Mouse (Mus musculus): ENCODE measurements around the gene Tmbim6.
A peak's percentile ranks its signal among the peaks of the same experiment; 100 is the strongest.

The Tmbim6 gene

DNA sequence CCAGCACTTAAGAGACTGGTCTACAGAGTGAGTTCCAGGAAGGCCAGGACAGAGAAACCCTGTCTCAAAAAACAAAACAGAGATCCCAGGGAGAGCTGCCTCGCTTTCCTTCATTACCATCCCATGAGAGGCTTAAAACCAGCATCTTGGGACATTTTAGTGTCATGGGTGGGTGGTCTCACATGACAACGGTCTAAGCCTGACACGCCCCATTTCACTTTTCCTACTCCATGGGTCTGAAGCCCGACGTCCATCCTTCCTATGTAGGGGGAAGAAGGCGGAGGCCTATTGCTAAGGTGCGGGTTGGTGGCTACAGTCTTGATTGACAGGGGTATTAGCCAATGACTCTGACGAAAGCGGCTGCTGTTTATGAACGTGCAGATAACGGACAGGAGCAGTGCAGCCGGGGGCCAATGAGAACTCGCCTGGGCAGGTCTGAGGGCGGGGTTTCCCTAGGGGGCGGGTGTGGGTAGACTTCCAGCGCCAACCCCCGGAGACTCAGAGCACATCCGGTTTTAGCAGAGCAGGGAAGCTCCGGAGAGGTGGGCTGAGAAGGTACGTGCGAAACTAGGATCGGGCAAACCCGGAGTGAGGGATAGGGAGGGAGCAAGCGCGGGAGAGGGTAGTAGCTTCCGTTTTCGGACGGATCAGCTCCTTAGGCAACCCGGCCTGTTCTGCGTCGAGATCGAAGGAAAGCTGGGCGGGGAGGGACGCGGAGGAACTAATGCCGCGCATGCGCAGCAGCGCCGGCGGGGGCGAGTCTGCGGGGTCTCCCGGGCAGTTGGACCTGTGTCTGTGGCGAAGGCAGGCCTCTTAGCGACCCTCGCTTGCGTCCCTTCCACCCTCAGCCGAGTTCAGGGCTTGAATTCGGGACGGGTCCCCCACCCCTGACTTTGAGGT lies at the start of gene Tmbim6:
Gene Tmbim6 (plus strand): TSS at position 397 of the 900 bp plus-strand sequence.
- DNase-seq (ENCODE audit: low spot score in 2 of 2) = peak; percentile 100

- DNase-seq (ENCODE audit: low spot score in 2 of 2) = peak; percentile 80 to 84
Observed at GRCm38 (mm10) chr15:99343414-99344147, 49.1 kb upstream of the Tmbim6 start.

DNA sequence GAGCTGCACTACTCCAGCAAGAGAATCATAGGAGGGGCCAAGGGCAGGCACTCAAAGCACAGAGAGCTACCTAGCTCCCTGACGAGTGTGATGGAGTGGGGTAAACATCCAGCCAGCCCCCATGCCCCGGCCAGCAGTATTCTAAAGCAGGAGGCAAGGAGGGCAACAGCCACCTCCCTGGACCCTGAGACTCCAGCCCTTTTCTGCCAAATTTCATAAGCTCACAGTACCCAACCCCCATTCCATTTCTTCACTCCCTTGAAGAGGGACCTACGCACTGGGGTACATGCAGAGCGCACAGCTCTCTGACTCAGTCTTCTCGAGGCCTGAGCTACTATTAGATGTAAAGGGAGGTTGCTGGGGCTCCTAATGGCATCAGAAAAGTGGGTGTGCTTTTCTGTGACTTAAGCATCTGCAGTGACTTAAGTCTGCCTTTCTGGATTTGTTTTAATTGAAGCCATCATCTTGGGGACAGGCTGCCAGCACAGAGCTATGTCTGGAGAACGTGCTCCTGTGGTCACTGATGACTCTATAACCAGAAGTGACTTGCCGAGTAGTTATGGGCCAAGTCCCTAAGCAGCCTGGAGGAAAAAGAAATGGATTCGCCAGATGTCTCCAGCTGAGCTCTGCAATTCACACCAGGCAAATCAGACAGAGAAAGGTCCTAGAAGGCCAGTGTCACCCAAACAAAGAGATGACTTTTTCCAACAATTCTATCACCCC lies 48.4 kb upstream of the Tmbim6 start:
- DNase-seq (ENCODE audit: low spot score in 2 of 2) = peak; percentile 81 to 87

- no peak for DNase-seq (ENCODE audit: low spot score in 2 of 2)
Observed at GRCm38 (mm10) chr15:99344961-99345360, 47.7 kb upstream of the Tmbim6 start.

GRCm38 (mm10) chr15:99351610-99352009 lies 41.1 kb upstream of the Tmbim6 start:
- DNase-seq (ENCODE audit: low spot score in 2 of 2) = no peak

DNA sequence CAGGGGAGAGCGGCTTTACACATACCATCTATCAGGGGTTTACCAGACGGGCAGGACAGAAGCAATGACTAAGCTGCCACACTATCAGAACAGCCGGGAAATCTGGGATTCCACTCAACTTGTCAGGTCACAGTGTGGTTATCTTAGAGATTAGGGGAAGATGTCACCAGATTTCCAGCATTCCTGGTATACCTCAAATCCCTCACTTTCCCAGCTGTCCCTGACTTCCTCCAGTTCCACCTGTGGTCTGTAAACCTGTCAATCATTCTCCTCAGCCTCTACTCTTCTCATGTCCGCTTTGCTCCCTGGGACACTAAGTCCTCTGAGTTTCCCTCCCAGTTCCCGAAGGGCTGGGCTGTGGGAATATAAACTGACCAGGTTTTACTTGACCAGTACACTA lies 40.4 kb upstream of the Tmbim6 start:
- DNase-seq (ENCODE audit: low spot score in 2 of 2) = no peak

GRCm38 (mm10) chr15:99355660-99356059 lies 37.0 kb upstream of the Tmbim6 start:
- DNase-seq (ENCODE audit: low spot score in 2 of 2) = no peak

DNA sequence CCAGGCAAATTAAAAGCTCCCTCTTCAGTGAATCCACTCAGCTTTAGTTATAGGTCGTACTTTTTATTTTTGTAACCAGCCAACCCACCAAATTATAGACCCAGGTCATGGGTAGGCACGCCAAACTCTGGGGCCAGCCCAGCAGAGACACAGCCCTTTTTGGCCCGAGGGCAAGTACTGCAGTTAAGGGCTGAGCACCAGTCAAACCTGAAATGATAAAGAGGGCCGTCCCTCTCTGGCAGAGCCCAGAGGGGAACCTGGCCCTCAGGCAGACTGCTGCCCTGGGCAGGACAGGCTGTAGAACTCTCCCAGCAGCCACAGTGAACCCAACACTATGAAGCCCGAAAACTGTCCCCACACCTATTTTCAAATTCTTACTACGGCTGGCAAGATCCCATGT lies 36.2 kb upstream of the Tmbim6 start:
- DNase-seq (ENCODE audit: low spot score in 2 of 2) = no peak

- DNase-seq (ENCODE audit: low spot score in 2 of 2) = no peak
Observed at GRCm38 (mm10) chr15:99358952-99359351, 33.7 kb upstream of the Tmbim6 start.

GRCm38 (mm10) chr15:99364022-99364530 lies 28.6 kb upstream of the Tmbim6 start:
- no peak for DNase-seq (ENCODE audit: low spot score in 2 of 2)

DNA sequence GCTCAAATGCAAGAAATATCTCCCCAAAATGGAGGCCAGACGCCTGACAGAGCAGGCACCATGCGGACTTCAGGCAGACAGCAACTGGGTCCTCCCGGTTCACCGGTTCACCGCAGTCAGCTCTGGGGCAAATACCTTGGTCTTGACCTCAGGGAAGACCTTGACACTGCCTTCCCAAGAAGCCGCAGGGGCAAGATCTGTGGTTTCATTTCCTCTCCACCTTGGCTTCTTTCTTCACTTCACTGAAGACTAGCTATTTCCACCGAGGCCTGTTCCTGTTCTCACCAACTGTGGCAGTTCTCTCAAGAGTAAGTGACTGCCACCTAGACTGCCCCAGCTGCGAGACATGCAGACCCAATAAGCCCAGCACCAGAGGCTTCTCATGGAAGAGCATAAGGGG lies 27.8 kb upstream of the Tmbim6 start:
- no peak for DNase-seq (ENCODE audit: low spot score in 2 of 2)

GRCm38 (mm10) chr15:99368583-99369266 lies 24.0 kb upstream of the Tmbim6 start:
- DNase-seq (ENCODE audit: low spot score in 2 of 2) = no peak

DNA sequence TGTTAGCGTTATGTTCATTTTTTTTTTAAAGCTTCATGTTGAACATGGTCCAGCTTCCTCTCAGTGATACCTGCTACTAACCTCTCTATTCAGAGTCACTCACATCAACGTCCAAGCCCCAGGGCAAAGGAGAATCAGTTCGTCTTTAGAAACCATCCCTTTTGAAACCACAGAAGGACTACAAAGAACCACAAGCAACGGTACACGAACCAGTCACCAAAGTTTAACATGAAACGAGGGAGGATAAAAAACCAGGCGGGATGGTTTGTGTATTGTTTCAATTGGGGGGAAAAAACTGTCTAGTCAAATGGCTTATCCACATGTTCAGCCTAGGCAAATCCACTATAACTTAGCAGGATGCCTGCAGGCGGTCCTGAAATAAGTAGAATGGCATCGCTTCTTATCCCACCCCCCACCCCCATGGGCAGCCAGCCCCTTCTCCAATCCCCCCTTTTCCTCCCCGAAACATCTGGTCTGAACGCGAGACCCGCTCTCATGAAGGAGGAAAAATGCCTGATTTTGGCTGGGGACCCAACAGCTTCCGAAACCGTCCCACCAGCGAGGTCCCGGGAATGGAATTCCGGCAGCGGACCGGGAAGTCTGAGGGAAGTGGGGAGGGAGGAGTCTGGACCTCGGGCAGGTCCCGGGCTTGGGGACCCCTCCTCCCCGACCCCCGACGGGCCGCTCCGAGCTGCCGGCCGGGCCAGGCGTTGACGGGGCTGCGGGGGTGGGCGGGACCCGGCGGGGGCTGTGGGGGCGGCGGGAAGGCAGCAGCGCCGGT lies 23.1 kb upstream of the Tmbim6 start:
- DNase-seq (ENCODE audit: low spot score in 2 of 2) = peak; percentile 44 to 71

GRCm38 (mm10) chr15:99370259-99370691 lies 22.4 kb upstream of the Tmbim6 start, which contains the start of gene Fmnl3:
Gene Fmnl3 (minus strand): TSS chr15:99370482.
- peak; percentile 90 to 95 for DNase-seq (ENCODE audit: low spot score in 2 of 2)

DNA sequence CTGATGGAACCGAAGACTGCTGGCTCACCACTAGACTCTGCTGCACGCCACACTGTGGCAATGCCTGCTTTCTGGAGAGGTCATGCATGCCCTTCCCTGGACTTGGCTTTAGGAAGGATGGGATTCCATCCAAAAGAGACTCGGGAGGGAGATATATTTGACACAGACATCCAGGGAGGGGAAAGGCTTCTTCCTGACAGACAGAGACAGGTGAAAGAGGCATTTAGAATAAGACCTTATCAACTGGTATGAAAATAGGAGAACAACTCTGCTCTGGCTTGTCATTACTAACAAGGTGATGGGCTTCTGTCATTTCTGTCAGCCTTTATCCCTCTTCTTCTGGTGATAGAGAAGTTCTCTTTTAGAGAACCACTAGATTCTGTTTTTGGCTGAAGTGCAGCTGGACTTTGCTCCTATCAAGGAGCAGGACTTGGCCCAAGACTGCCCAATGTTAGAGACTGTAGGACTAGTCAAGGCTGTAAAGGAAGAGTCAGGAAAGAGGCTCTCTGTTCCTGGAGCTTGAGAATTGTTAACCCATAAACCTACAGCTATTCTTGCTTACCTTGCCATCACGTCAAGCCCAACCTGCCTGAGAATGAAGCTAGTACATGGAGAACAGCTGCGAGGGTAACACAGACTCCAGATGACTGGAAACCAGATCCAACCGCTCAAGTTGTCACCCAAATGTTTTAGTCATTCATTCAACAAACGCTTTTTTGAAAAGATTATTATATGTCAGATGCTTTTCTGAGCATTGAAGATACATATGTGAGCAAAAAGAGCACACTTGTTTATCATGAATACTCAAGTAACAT lies 20.9 kb upstream of the Tmbim6 start:
- DNase-seq (ENCODE audit: low spot score in 2 of 2) = no peak

DNA sequence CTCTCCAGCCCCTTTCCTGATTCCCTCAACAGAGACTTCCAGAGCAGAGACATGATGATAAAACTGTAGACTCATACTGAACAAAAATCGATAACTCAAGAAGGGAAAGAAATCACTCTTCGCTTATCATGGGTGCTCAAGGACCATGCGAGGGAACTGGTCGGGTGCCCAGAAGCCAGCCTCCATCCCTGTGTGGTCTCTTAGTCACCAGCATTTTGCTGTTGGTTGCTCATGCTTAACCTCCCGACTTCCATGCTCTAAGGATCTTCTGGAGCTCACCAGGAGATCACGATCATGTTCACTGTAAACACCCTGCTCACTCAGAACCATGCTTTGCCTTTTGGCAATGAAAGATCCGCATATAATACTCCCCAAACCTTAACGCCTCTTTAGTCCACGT lies 19.9 kb upstream of the Tmbim6 start:
- no peak for DNase-seq (ENCODE audit: low spot score in 2 of 2)

GRCm38 (mm10) chr15:99375036-99375435 lies 17.6 kb upstream of the Tmbim6 start:
- no peak for DNase-seq (ENCODE audit: low spot score in 2 of 2)

DNA sequence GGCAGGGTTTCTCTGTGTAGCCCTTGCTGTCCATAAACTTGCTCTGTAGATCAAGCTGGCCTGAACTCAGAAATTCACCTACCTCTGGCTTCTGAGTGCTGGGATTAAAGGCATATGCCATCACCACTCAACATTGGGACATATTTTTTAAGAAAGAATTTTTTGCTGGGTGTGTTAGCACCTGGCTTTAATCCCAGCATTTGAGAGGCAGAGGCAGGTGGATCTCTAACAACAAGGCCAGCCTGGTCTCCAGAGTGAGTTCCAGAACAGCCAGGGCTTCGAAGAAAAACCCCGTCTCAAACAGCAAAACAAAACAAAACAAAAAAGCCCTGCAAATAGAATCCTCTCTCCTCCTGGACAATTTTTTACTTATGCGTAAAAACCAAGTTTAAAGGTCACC lies 17.1 kb upstream of the Tmbim6 start:
- no peak for DNase-seq (ENCODE audit: low spot score in 2 of 2)

DNA sequence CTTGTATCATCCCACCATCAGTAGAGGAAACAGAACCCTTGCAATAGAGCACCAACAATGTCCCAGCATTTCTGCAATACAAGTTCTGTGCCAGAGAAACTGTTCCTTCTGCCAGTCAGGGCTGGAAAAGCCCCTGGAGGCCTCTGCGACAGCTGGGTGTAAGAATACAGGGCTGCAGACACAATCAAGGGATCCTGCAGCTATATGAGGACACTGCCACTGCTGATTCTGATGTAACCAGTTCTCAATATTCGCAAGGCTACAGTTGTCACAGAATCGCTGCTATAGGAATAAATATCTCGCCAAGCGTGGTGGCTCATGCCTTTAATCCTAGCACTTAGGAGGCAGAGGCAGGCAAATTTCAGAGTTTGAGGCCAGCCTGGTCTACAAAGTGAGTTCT lies 16.4 kb upstream of the Tmbim6 start:
- no peak for DNase-seq (ENCODE audit: low spot score in 2 of 2)

GRCm38 (mm10) chr15:99382893-99383292 lies 9.8 kb upstream of the Tmbim6 start:
- no peak for DNase-seq (ENCODE audit: low spot score in 2 of 2)

Measured in heart, adult 9 months (tissue).